Mouse (Mus musculus) midbrain, embryonic 14.5 days (tissue): ENCODE measurements around the gene Mto1. TPM values are rescaled to one million over a fixed set of nuclear protein-coding genes. Genes with fewer than 3 reads are reported as not detected.
"Not testable (repeated sequence)": the region's sequence is repeated elsewhere in the genome, so short reads cannot be mapped to it uniquely, and the experiment has no call there.

Source experiments
- ATAC-seq: fragments of 200-750 bp; cut with Nextera tagmentation; 2 replicates; pipeline ENCODE4 v1.8.0; 2017; ENCODE audit warnings: moderate number of reproducible peaks, moderate library complexity; ENCODE audit not compliant: low FRiP score, low TSS enrichment
- DNase-seq: peaks from one replicate; pipeline ENCODE4 v3.0.0-alpha.2; 2015
- H3K27ac ChIP-seq: fragments of 300-500 bp; sonication (generic); replicated peaks from 2 replicates; pipeline ENCODE4 v1.5.1; 2014; ENCODE audit warnings: mild to moderate bottlenecking, low read depth, low read length, moderate library complexity
- H3K27me3 ChIP-seq: fragments of 300-500 bp; sonication (generic); 2 replicates; pipeline ENCODE4 v1.6.1; 2014; ENCODE audit warnings: low read length, control low read depth, mixed read lengths; ENCODE audit not compliant: control insufficient read depth, insufficient read depth
- H3K36me3 ChIP-seq: fragments of 300-500 bp; sonication (generic); 2 replicates; pipeline ENCODE4 v1.6.1; 2014; ENCODE audit warnings: low read length, control low read depth; ENCODE audit not compliant: control insufficient read depth, insufficient read depth
- H3K4me1 ChIP-seq: fragments of 300-500 bp; sonication (generic); 2 replicates; pipeline ENCODE4 v1.6.1; 2014; ENCODE audit warnings: mild to moderate bottlenecking, antibody characterized with exemption, low read length, control low read depth; ENCODE audit not compliant: control insufficient read depth, insufficient read depth
- H3K4me2 ChIP-seq: fragments of 300-500 bp; sonication (generic); 2 replicates; pipeline ENCODE4 v1.6.1; 2014; ENCODE audit warnings: mild to moderate bottlenecking, low read length, moderate library complexity
- H3K4me3 ChIP-seq: fragments of 300-500 bp; sonication (generic); replicated peaks from 2 replicates; pipeline ENCODE4 v1.5.1; 2014; ENCODE audit warnings: low read depth, low read length
- H3K9ac ChIP-seq: fragments of 300-500 bp; sonication (generic); replicated peaks from 2 replicates; pipeline ENCODE4 v1.6.1; 2014; ENCODE audit warnings: mild to moderate bottlenecking, low read length, moderate library complexity
- H3K9me3 ChIP-seq: fragments of 300-500 bp; sonication (generic); 2 replicates; pipeline ENCODE4 v1.6.1; 2016; ENCODE audit warnings: low read length, control low read depth, mixed read lengths; ENCODE audit not compliant: control insufficient read depth
- WGBS: fragments of 180-500 bp; shearing (Covaris S2); extraction: QIAGEN DNeasy Blood & Tissue Kit; methylation state at CpG from one replicate; pipeline ENCODE4 v1.1.7; 2014; 5-methylcytosine and 5-hydroxymethylcytosine counted together
- polyA plus RNA-seq: library from polyadenylated mRNA; unstranded; fragments of >200 nt; fragmentation: Nextera tagmentation; extraction: Ambion mirVana; gene quantifications from 2 replicates; pipeline ENCODE4 v1.2.1, GENCODE M21; 2014

Mto1 gene
- polyA plus RNA-seq, 1 experiment from 2014 or later = 27.4 TPM

- H3K27me3 ChIP-seq, DNase-seq, H3K9me3 ChIP-seq, H3K4me3 ChIP-seq, H3K27ac ChIP-seq, ATAC-seq, H3K9ac ChIP-seq: not testable (repeated sequence)
- Histone ChIP-seq H3K4me2 (peak overlapping the region; percentile 21; the same call in 1 of the 2 replicates), H3K36me3 (peaks cover 61% of the 10 kb centered on the region), H3K4me1 (peaks cover 20% of the 10 kb centered on the region; the same call in 1 of the 2 replicates)
- WGBS = 70% methylated on average over 1 of the region's 1 CpGs
Observed at GRCm38 (mm10) chr9:78478009-78478605, 30.1 kb downstream of the Mto1 start.

- WGBS = 25% methylated on average over 8 of the region's 8 CpGs
- H3K4me3 ChIP-seq = peak overlapping the region; percentile 96
- not testable (repeated sequence) for H3K9me3 ChIP-seq, H3K27me3 ChIP-seq, DNase-seq, H3K27ac ChIP-seq, ATAC-seq
- peaks cover 49% of the 10 kb centered on the region for H3K36me3 ChIP-seq
- H3K9ac ChIP-seq = peak overlapping the region; percentile 29; the same call in 1 of the 2 replicates
- H3K4me1 ChIP-seq = peaks cover 20% of the 10 kb centered on the region; the same call in 1 of the 2 replicates
- peak overlapping the region; percentile 64 for H3K4me2 ChIP-seq
Observed at GRCm38 (mm10) chr9:78479308-78479707, 31.3 kb downstream of the Mto1 start.

GRCm38 (mm10) chr9:78480227-78480626, 32.2 kb downstream of the Mto1 start:
- peaks cover 41% of the 10 kb centered on the region for H3K36me3 ChIP-seq
- peak overlapping the region; percentile 64 for H3K4me2 ChIP-seq
- peaks cover 20% of the 10 kb centered on the region; the same call in 1 of the 2 replicates for H3K4me1 ChIP-seq
- peak overlapping the region; percentile 96 for H3K4me3 ChIP-seq
- H3K27ac ChIP-seq = peak overlapping the region; percentile 93
- ATAC-seq, H3K27me3 ChIP-seq, H3K9me3 ChIP-seq, DNase-seq: not testable (repeated sequence)
- under 1% methylated on average over 13 of the region's 13 CpGs for WGBS
- peak overlapping the region; percentile 99 for H3K9ac ChIP-seq

- Histone ChIP-seq H3K27ac (peak overlapping the region; percentile 93), H3K27me3 (no peaks in the 10 kb centered on the region), H3K9me3 (no peaks in the 10 kb centered on the region), H3K36me3 (peaks cover 38% of the 10 kb centered on the region), H3K4me3 (peak overlapping the region; percentile 96), H3K4me1 (peaks cover 20% of the 10 kb centered on the region; the same call in 1 of the 2 replicates), H3K9ac (peak overlapping the region; percentile 99), H3K4me2 (peak overlapping the region; percentile 64)
- ATAC-seq (peak; percentile 43), DNase-seq (peak; percentile 83)
- under 1% methylated on average over 46 of the region's 46 CpGs for WGBS
Observed at GRCm38 (mm10) chr9:78480706-78481358, 32.8 kb downstream of the Mto1 start.

- under 1% methylated on average over 73 of the region's 77 CpGs for WGBS
- Histone ChIP-seq H3K4me1 (peaks cover 20% of the 10 kb centered on the region; the same call in 1 of the 2 replicates), H3K9ac (peak overlapping the region; percentile 99), H3K4me2 (peak overlapping the region; percentile 64), H3K9me3 (no peaks in the 10 kb centered on the region), H3K27ac (peak overlapping the region; percentile 100), H3K4me3 (peak overlapping the region; percentile 96), H3K36me3 (peaks cover 29% of the 10 kb centered on the region), H3K27me3 (no peaks in the 10 kb centered on the region)
- ATAC-seq (peak; percentile 98), DNase-seq (peak; percentile 99)
Observed at GRCm38 (mm10) chr9:78481423-78482331, 33.7 kb downstream of the Mto1 start.

GRCm38 (mm10) chr9:78482386-78482785, 34.4 kb downstream of the Mto1 start:
- H3K4me3 ChIP-seq = peak overlapping the region; percentile 56
- H3K27me3 ChIP-seq = no peaks in the 10 kb centered on the region
- H3K4me1 ChIP-seq = peaks cover 18% of the 10 kb centered on the region; the same call in 1 of the 2 replicates
- 8% methylated on average over 3 of the region's 3 CpGs for WGBS
- H3K36me3 ChIP-seq = peaks cover 22% of the 10 kb centered on the region
- H3K4me2 ChIP-seq = peak overlapping the region; percentile 58
- no peaks in the 10 kb centered on the region for H3K9me3 ChIP-seq
- H3K27ac ChIP-seq = peak overlapping the region; percentile 100
- no peak for ATAC-seq
- DNase-seq = no peak
- peak overlapping the region; percentile 86 for H3K9ac ChIP-seq

- ATAC-seq = no peak
- H3K27me3 ChIP-seq = no peaks in the 10 kb centered on the region
- H3K36me3 ChIP-seq = peaks cover 1% of the 10 kb centered on the region; the same call in 1 of the 2 replicates
- no peak overlapping the region for H3K27ac ChIP-seq
- H3K4me1 ChIP-seq = peaks cover 16% of the 10 kb centered on the region; the same call in 1 of the 2 replicates
- WGBS = 85% methylated on average over 3 of the region's 3 CpGs
- DNase-seq = no peak
- no peak overlapping the region for H3K4me3 ChIP-seq
- H3K9ac ChIP-seq = no peak overlapping the region
- no peak overlapping the region for H3K4me2 ChIP-seq
- no peaks in the 10 kb centered on the region for H3K9me3 ChIP-seq
Observed at GRCm38 (mm10) chr9:78484660-78485059, 36.7 kb downstream of the Mto1 start.

GRCm38 (mm10) chr9:78488021-78488420, 40.0 kb downstream of the Mto1 start:
- H3K4me1 ChIP-seq, H3K36me3 ChIP-seq, H3K9ac ChIP-seq, H3K4me3 ChIP-seq, H3K9me3 ChIP-seq, DNase-seq, H3K27me3 ChIP-seq, ATAC-seq, H3K27ac ChIP-seq, H3K4me2 ChIP-seq: not testable (repeated sequence)
- 96% methylated on average over 5 of the region's 5 CpGs for WGBS
